Mouse (Mus musculus): ENCODE data around the gene Cttnbp2nl.

The Cttnbp2nl gene

GRCm38 (mm10) chr3:105012696-105013313 is 40.1 kb downstream of the Cttnbp2nl start:
- no peak for DNase-seq

GRCm38 (mm10) chr3:105011883-105012282 is 41.1 kb downstream of the Cttnbp2nl start:
- DNase-seq, result no peak

- DNase-seq, result no peak
Measured at GRCm38 (mm10) chr3:105010681-105011339, 42.1 kb downstream of the Cttnbp2nl start.

- no peak for DNase-seq
Measured at GRCm38 (mm10) chr3:105008070-105008469, 44.9 kb downstream of the Cttnbp2nl start.

- DNase-seq, result no peak
Measured at GRCm38 (mm10) chr3:105006101-105006500, 46.8 kb downstream of the Cttnbp2nl start.

- DNase-seq, result no peak
Measured at GRCm38 (mm10) chr3:105005561-105006065, 47.3 kb downstream of the Cttnbp2nl start.

GRCm38 (mm10) chr3:105005011-105005410 is 47.9 kb downstream of the Cttnbp2nl start:
- no peak for DNase-seq

GRCm38 (mm10) chr3:105003960-105004463 is 48.9 kb downstream of the Cttnbp2nl start:
- no peak for DNase-seq

- DNase-seq, result no peak
Measured at GRCm38 (mm10) chr3:105001374-105001773, 51.6 kb downstream of the Cttnbp2nl start.

- no peak for DNase-seq
Measured at GRCm38 (mm10) chr3:105000561-105000960, 52.4 kb downstream of the Cttnbp2nl start.

GRCm38 (mm10) chr3:104997563-104997962 is 55.4 kb downstream of the Cttnbp2nl start:
- no peak for DNase-seq

GRCm38 (mm10) chr3:104995707-104996106 is 57.2 kb downstream of the Cttnbp2nl start:
- no peak for DNase-seq

- DNase-seq, result no peak
Measured at GRCm38 (mm10) chr3:104994415-104994841, 58.5 kb downstream of the Cttnbp2nl start.

- DNase-seq, result no peak
Measured at GRCm38 (mm10) chr3:104993800-104994199, 59.1 kb downstream of the Cttnbp2nl start.

- peak; percentile 85 to 86 for DNase-seq
Measured at GRCm38 (mm10) chr3:104992709-104993388, 60.1 kb downstream of the Cttnbp2nl start.

GRCm38 (mm10) chr3:104991703-104992102 is 61.2 kb downstream of the Cttnbp2nl start:
- no peak for DNase-seq

GRCm38 (mm10) chr3:104987884-104988283 is 65.1 kb downstream of the Cttnbp2nl start:
- no peak for DNase-seq

GRCm38 (mm10) chr3:104979735-104980134 is 73.2 kb downstream of the Cttnbp2nl start:
- DNase-seq, result no peak

- peak; percentile 76 to 77 for DNase-seq
Measured at GRCm38 (mm10) chr3:104967548-104968300, 85.2 kb downstream of the Cttnbp2nl start.

- no peak for DNase-seq
Measured at GRCm38 (mm10) chr3:104965991-104966554, 86.9 kb downstream of the Cttnbp2nl start.

- no peak for DNase-seq
Measured at GRCm38 (mm10) chr3:104965070-104965855, 87.7 kb downstream of the Cttnbp2nl start.
